In the genomic region with DNA sequence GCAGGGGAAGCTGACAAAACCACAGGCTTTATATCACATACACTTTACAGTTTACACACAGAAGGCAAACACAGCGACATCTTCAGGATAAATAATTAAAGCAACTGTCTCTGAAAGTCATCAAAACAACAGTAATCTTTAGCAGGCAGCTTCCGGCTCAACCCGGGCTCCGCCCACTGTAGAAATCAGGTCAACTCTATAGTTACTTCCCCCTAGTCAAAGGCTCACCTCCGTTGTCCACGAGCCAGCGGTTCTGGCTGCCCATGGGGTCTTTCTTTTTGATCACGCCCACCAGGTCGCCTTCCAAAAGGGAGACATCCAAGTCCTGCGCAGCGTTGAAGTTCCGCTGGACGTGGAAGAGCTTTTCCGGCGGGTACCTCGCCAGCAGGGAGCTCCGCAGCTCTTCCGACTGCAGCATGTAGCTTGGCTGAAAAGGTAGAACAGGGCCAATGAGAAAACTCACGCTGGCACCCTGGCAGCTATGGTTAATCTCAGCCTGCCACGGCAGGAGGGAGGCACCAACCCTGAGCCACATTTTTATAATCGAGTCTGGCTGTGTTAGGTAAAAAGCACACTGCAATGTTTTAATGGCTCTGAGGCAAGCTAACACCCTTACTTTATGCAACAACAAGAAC, we compare ENCODE assay signal across 13 mouse cellular contexts.
DNase-seq lines count a peak whose midpoint lies in the region; ATAC-seq and TF ChIP-seq lines count a peak whose summit lies in the region.
"Had no signal": no experiment of that assay in that cellular context is flagged by ENCODE, and none has a peak within 500 bp of the region (broad histone marks: within the 10 kb centered on the region; RNA-seq: fewer than 3 reads in every experiment).

No protein-coding gene starts in this region.

- no peaks in the 10 kb centered on the region for H3K79me2 ChIP-seq in MEL (ENCODE audit: control insufficient read depth, insufficient read depth, low read length, poor library complexity)

- DNase-seq in frontal cortex, adult 2 months (ENCODE audit: extremely low spot score in 1 of 2, low spot score in 1 of 2), result no peak
- peak; percentile 96 for DNase-seq in MEL (ENCODE audit: low read depth, low spot score)
- peak; percentile 55 for DNase-seq in cerebellum, adult 9-11 months
- DNase-seq in lung, adult 18-20 months, result no peak
- DNase-seq in heart, postnatal 4 days, result no peak
- no peak for DNase-seq in layer of hippocampus, adult 18-20 months (ENCODE audit: low spot score in 2 of 2)
- DNase-seq: adrenal gland, postnatal 25 days; lung, embryonic 14.5 days had no signal

- H3K27ac ChIP-seq in MEL (ENCODE audit: control insufficient read depth, low read depth, low read length), result peak overlapping the region; percentile 29; the same call in 1 of the 2 replicates
- H3K27ac ChIP-seq: embryonic facial prominence, embryonic 13.5 days; hindbrain, embryonic 12.5 days had no signal

- TF ChIP-seq CTCF in MEL (IDR thresholded peaks at IDR 0.05 in 2 of 3, conservative IDR thresholded peaks at IDR 0.05 in 1 of 3; ENCODE audit: control insufficient read depth in 1 of 3, insufficient read depth in 1 of 3, low read depth in 2 of 3, low read length in 3 of 3, poor library complexity in 1 of 3, severe bottlenecking in 1 of 3), result peak in 2 of 3 experiments; percentile 72 to 90; a peak in 4 of 6 replicates

- TF ChIP-seq RAD21 in MEL (IDR thresholded peaks at IDR 0.05; ENCODE audit: low read depth, low read length), result peak; percentile 51

- ATAC-seq in frontal cortex, adult (ENCODE audit: low TSS enrichment), result peak; percentile 52; the same call in 1 of the 2 replicates
- peak; percentile 44; the same call in 1 of the 2 replicates for ATAC-seq in neutrophil, adult 5-6 weeks (ENCODE audit: extremely low read depth, insufficient number of reproducible peaks, low FRiP score, poor library complexity, severe bottlenecking)

- H3K27me3 ChIP-seq in MEL (ENCODE audit: control insufficient read depth in 1 of 2, insufficient read depth in 2 of 2, low read length in 2 of 2), result no peaks in the 10 kb centered on the region
- H3K27me3 ChIP-seq: embryonic facial prominence, embryonic 13.5 days; hindbrain, embryonic 12.5 days had no signal

- H3K4me1 ChIP-seq in MEL (ENCODE audit: control insufficient read depth in 1 of 2, insufficient read depth in 2 of 2, low read length in 2 of 2), result peaks cover 0 to 4% of the 10 kb centered on the region in 2 experiments; a peak in 1 of 4 replicates
- H3K4me1 ChIP-seq: embryonic facial prominence, embryonic 13.5 days; hindbrain, embryonic 12.5 days had no signal

- peak overlapping the region; percentile 35 to 58; a peak in 3 of 4 replicates for H3K4me3 ChIP-seq in MEL (ENCODE audit: control insufficient read depth in 1 of 2, insufficient read depth in 1 of 2, low read depth in 2 of 2, low read length in 2 of 2)
- H3K4me3 ChIP-seq: embryonic facial prominence, embryonic 13.5 days; hindbrain, embryonic 12.5 days; myocyte had no signal

- no peaks in the 10 kb centered on the region for H3K9me3 ChIP-seq in MEL (replicated peaks; ENCODE audit: insufficient read depth, low read length)
- H3K9me3 ChIP-seq: hindbrain, embryonic 12.5 days had no signal

- peaks cover 0 to 8% of the 10 kb centered on the region in 2 experiments; a peak in 2 of 4 replicates for H3K36me3 ChIP-seq in MEL (ENCODE audit: control insufficient read depth in 1 of 2, insufficient read depth in 2 of 2, low read length in 2 of 2)

- TF ChIP-seq EP300 in MEL (IDR thresholded peaks at IDR 0.05; ENCODE audit: low read depth in 1 of 2, low read length in 2 of 2), result peak; percentile 60 to 69; a peak in 3 of 4 replicates

- peak overlapping the region; percentile 4 for H3K9ac ChIP-seq in MEL (ENCODE audit: control insufficient read depth, low read depth, low read length, poor library complexity, severe bottlenecking)
- H3K9ac ChIP-seq: embryonic facial prominence, embryonic 13.5 days; hindbrain, embryonic 12.5 days; lung, embryonic 14.5 days had no signal

- no peak; a peak in 1 of 4 replicates for TF ChIP-seq POLR2A in MEL (IDR thresholded peaks at IDR 0.05; ENCODE audit: control insufficient read depth in 1 of 2, insufficient read depth in 1 of 2, low read depth in 1 of 2, low read length in 2 of 2, poor library complexity in 1 of 2)

TF ChIP-seq in MEL, 35 proteins besides CTCF, POLR2A, EP300 and RAD21:
- TF ChIP-seq SIN3A (IDR thresholded peaks at IDR 0.05; ENCODE audit: low read length) (peak; percentile 89), ETS1 (IDR thresholded peaks at IDR 0.05; ENCODE audit: low read depth, low read length) (peak; percentile 41; the same call in 1 of the 2 replicates), GATA1 (IDR thresholded peaks at IDR 0.05; ENCODE audit: low read depth, low read length) (peak; percentile 82), ELF1 (IDR thresholded peaks at IDR 0.05; ENCODE audit: low read depth, low read length) (peak; percentile 80), TCF12 (IDR thresholded peaks at IDR 0.05; ENCODE audit: low read depth, low read length) (peak; percentile 74), RCOR1 (IDR thresholded peaks at IDR 0.05; ENCODE audit: low read depth, low read length) (peak; percentile 92), ZNF384 (IDR thresholded peaks at IDR 0.05; ENCODE audit: low read depth, low read length) (no peak; the same call in 1 of the 2 replicates), CHD2 (IDR thresholded peaks at IDR 0.05; ENCODE audit: low read length) (no peak), E2F4 (IDR thresholded peaks at IDR 0.05; ENCODE audit: borderline replicate concordance, low read depth, low read length) (no peak), USF1 (IDR thresholded peaks at IDR 0.05; ENCODE audit: low read depth, low read length) (no peak), MXI1 (IDR thresholded peaks at IDR 0.05; ENCODE audit: low read depth, low read length) (peak; percentile 57; the same call in 1 of the 2 replicates), MYB (IDR thresholded peaks at IDR 0.05; ENCODE audit: low read depth, low read length) (no peak), TBP (IDR thresholded peaks at IDR 0.05; ENCODE audit: low read depth, low read length) (peak; percentile 48; the same call in 1 of the 2 replicates), TAL1 (IDR thresholded peaks at IDR 0.05; ENCODE audit: low read length) (peak; percentile 64), SMC3 (IDR thresholded peaks at IDR 0.05; ENCODE audit: low read depth, low read length) (peak; percentile 72), MAFK (IDR thresholded peaks at IDR 0.05; ENCODE audit: borderline replicate concordance, low read depth, low read length) (no peak), HCFC1 (IDR thresholded peaks at IDR 0.05; ENCODE audit: low read depth, low read length) (peak; percentile 63)

Comparison
In these comparisons a context has a peak if more than half of its experiments do, and no peak if none do; other contexts are left out.
1. DNase-seq: peak in MEL (single experiment) and cerebellum, adult 9-11 months (single experiment); none in frontal cortex, adult 2 months (0 of 2), lung, adult 18-20 months (0 of 2), heart, postnatal 4 days (single experiment) and layer of hippocampus, adult 18-20 months (0 of 2).